Mouse (Mus musculus) thymus, adult 2 months (tissue): ENCODE data around the gene Zfp668.

ENCODE experiments used
- CTCF ChIP-seq: fragments of 200-500 bp; IDR thresholded peaks from 2 replicates; pipeline ENCODE4 v1.5.1; 2012; ENCODE audit warnings: mild to moderate bottlenecking, control low read depth, low read length, moderate library complexity, borderline replicate concordance; ENCODE audit not compliant: control insufficient read depth, poor library complexity, insufficient read depth; ENCODE audit errors: extremely low read depth
- POLR2A ChIP-seq: fragments of 200-500 bp; IDR thresholded peaks from 2 replicates; pipeline ENCODE4 v1.6.1; 2012; ENCODE audit warnings: mild to moderate bottlenecking, low read length, control low read depth, moderate library complexity; ENCODE audit not compliant: control insufficient read depth, poor library complexity, insufficient read depth; ENCODE audit errors: extremely low read depth

GRCm38 (mm10) chr7:127897542-127897941 lies 20.9 kb upstream of the Zfp668 start:
- TF ChIP-seq POLR2A (no peak), CTCF (no peak)
